Mouse (Mus musculus) R1 (cell line): ENCODE measurements at regions not wholly inside any gene's neighbourhood (a gene's known extent, or its start where the extent isn't known, plus 50 kb on each side); places are given as distances from the start of the nearest gene placed in this dataset.

Experiments
- DNase-seq: peaks from one replicate; pipeline ENCODE4 v3.0.0-alpha.2; 2018; ENCODE audit warnings: low read depth, low spot score

DNA sequence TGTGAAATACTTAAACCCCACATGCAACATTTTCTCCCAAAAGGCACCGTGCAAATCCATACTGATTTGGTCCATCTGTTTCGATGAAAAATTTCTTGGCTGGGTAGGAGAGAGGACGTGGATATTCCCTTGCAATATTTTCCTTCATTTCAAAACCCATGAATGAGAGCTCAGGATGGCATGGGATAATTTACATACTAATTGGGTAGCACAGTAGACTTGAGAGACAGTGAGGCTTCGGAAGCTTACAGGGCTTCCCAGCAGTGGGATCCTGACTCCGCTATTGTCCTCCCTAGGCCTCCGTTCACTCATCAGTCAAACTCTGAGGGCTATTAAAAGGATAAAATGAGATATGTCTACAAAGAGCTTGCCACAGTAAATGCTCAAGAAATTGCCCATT, 59.8 kb downstream of the Sox3 start:
- DNase-seq: no peak

DNA sequence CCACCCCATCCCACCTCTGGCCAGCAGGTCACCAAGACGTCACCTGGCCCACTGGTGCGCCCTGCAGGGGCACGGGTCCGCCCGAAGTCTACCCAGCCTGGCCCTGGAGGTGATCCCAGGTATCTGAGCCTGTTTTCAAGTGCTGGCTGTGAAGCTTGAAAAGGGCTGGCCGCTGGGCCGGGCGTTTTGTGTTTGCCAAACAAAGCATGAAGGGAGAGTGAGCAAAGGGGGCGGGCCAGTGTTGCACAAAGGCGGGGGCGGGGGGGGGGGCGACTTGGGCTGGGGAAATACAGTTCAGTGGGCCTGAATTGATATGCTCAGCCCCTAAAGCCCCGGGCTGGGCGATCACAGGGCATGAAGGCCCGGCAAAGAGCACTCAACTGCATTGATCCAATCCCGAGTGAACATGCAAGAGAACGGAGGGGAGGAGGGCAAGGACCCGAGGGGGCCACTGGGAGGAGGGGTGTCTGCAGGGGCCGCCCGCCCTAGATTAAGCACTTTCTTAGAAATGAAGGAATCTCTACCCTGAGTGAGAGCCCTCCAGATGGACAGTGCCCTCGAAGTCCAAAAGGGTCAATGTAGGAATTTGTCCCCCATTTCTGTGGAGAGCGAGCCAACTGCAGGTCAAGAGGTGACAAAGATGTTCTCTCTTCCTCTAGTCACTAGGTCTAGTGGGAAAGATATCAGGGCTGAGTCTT, 61.8 kb downstream of the Sox3 start:
- DNase-seq: peak; percentile 1

DNA sequence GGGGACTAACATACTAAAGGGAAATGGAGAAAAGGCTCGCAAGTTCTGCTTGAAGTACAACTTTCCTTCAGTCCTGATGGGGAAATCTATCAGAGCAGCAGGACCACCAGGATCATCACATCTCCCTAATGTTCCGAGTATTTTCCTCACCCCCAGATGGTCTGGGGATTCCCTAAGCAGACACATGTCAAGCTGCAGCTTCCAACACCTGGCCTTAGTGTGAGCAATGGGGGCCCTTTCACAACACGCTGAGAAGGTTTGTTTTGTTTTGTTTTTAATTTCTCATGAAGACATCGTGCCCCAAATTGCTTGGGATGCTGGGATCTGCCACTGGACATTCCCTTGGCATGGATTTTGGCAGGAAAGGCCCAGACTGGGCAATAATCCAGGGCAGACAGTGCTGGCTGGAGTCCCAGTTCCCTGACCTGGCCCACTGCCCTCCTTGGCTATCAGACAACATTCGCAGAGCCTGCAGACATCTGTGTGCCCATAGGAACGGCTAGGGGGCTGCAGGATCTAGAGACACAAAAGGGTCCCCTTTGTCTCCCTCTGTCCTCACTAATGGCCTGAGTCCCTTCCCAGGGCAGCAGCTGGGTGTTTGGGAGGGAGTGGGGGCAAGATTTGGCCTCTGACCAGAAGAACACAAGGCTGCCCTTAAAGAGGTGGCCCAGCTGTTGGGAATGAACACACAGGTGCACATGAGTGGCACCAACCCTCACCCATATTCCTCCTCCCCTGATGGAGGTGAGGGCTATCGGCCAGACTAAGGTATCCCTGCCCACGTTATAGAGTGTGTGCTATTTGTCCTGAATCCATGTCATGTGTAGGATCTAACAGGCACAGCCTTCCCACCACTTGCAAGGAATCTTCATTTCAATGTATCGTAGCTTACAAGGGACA, 67.8 kb downstream of the Sox3 start:
- no peak for DNase-seq

DNA sequence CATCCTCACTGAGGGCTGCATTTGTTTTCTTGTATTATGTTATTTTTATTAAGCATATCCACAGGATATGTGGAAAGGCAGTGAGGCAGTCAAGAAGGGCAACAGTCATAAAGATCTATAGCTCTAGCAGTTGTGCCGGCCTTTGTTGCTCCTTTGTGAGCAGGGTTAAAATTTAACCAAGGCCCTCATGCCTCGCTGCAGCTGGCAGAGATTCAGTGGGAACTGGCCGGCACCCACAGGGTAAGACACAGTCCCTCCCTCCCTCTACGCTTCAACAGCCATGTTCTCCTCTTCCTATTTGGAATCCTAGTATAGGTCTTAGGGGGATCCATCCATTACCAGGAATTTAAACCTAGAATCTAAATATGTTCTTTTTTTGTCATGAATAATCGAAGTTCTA, 94.7 kb downstream of the Sox3 start:
- no peak for DNase-seq

DNA sequence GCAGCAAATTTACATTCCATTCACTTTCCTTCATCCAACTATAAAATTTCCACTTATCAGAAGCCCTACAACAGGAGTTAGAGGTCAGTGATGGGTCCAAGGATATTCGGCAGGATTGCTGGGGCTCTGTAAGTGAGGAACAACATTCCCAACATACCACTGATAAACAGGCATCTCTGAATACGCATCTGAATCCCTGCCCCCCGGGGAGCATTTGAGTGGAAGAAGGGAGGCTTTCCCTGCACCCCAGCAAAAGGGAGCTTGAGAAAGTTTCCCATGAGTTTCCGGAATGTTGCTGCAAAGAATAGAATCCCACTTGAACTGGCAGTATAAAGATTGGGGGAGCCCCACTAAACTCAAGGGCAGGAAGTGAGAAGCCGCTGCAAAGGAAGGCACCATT, 112.5 kb downstream of the Sox3 start:
- DNase-seq: peak; percentile 82

DNA sequence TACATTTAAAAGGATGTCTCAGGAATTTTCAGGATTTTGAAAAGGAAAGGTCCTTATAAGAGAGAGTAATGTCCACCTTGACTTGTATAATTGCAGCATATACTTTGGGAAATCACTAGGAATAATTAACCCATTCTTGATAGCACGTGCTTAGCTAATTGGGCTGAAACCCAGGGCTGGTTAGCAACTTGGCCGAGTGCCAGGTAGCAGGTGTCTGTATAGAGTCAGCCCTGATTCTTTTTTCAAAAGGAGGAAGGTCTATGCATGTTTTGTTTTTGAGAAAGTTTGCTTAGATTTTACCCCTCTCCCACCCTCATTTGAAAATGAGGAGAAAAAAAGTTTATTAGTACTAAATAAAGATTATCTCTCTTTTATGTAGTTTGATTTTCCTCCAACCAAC, 113.1 kb downstream of the Sox3 start:
- DNase-seq: no peak

DNA sequence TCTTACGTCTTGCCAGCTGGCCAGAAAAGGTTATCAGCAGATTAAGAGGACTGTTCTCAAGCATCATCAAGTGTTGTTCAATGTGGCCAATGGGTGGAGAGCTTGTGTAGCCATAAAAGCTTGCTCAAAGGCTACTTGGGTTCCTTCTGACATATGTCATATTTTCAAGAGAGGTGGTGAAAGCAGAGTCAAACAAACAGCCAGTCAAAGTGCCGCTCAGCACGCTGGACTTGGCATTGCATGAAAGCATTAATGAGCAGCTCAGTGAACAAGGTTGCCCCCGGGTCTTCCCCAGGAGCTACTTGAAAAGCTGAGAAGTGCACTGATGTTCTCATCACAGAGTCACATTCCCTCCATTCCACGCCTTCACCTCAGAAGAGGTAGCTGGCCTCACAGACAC, 119.6 kb downstream of the Sox3 start:
- DNase-seq: no peak

DNA sequence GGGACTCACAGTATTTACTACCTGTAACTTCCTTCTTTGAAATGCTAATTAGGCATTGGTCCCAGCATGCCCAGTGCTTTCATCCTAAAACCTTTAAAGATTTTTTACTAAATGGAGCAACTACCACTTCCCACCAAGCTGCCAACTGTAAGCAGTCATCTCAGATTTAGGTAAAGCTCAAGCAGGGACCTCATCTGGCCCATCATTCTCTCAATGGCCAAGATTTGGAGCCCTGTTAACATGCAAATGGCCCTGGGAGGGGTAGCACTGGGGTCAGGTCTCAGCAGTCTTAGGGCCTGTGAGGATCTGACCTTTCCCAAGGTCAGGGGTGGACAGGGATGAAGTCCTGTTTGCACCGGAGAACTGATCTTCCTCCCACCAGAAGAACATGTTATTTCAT, 120.8 kb downstream of the Sox3 start:
- DNase-seq: peak; percentile 35

DNA sequence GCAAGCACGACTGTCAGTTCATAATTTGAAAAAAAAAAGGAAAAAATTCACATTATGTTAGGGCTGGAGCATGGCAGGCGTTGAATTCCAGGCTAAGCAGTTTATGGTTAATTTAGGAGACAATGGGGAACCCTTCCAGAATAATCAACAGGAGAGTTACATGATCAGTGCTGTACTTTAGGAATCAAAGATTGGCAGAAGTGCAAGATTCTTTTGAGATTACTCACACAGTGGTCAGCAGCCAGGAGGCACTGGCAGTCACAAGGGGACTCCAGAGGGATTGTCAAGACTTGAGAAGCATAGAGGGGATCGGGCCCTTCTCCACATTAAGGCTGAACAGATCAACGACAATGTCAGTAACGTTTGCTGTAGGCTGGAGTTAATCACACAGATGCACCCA, 142.8 kb downstream of the Sox3 start:
- no peak for DNase-seq

DNA sequence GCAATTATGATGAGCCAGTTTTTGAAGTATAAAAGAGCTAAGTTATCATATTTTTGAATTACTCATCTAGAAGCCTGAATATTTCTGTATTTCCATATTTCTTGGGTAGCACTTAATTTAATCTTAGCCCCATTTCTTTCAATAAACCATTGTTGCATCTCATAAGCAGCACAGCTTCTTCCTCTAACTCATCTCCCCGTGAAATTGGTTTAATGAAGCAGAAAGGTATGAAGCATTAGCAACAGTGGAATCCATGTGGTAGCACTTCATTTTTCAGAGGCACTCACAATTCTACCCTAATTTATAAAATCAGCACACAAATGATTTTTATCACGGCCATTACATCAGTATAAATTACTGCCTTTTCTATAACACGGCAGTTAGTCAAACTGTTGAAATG, 149.3 kb downstream of the Sox3 start:
- DNase-seq: no peak

DNA sequence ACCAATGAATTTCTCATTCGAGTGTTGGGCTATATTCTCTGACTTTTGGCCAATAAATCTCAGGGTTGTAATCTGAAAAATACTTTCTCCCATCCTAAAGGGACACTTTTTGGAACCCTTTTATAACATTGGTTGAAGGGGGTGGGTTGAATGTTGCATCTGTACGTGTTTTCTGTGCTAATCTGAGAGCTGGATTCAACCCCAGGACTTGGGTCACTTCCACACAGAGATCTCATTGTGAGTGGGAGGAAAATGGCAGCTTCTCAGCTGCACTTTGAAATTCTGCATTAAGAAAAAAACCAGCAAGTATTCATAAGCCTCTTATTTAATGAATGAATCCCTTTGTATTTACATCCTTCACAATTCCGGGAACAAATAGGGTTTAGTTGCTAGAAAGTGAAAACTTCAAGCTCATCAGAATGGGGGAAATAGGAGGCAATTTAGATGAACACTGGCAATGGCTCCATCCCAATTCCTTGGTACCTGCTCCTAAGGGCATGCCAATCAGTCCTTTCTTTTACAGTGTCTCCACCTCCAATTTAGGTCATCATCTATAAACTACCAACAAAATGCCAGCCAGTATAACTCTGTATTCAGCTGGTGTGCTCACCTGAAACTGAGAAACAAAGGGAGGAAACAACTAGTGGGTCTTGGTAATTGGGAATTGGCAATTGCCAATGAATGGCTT, 150.1 kb downstream of the Sox3 start:
- DNase-seq: no peak

DNA sequence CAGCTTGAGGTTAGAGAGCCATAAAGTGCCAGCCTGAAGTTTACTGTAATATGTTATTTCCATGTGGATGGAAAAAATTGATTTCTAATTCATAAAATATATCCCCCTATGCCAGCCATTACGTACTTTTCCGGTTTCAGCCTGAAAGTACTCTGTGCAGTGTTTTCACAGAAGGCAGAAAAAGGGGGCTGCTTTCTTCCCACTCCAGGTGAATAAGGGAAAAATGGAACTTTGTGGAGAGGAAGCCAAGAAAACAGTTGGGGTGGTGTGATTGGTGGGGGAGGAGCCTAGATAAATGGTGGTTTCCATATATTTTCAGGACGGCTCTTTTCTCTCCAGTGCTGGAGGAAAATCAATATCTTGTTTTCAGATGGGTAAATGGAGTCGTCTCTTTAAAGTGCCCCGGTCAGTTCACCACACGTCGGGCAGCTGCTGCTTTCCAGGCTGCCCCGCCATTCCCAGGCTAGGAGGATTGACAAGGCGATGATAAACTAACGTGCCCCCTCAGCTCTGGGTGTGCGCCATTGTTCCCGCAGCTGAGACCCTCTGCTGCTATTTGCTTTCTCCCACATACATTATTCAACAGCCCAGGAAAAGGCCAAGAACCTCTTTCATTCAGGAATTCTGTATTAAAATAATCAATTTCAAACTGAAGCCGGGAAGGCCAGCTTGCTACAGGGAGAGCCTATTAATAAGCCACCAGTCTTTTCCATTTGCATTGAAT, 127.1 kb upstream of the Atp11c start:
- no peak for DNase-seq

DNA sequence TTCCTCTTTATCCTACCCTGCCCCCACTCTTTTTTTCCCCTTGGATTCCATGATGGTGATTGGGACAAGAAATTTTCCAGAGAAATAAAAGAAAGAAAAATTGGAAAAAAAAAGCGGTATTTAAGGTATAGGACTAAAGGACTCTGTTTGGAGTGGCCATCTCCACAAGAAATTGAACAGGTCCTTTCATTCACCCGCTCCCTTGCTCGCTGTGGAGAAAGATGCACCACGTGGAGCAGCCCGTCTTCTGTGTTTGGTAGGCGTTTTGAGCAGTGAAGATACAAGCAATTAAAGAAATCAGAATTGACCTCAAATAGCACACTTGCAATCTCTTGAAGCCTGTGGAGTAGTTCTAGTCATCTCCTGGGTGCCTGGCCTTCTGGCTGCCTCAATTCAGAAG, 126.3 kb upstream of the Atp11c start:
- no peak for DNase-seq

DNA sequence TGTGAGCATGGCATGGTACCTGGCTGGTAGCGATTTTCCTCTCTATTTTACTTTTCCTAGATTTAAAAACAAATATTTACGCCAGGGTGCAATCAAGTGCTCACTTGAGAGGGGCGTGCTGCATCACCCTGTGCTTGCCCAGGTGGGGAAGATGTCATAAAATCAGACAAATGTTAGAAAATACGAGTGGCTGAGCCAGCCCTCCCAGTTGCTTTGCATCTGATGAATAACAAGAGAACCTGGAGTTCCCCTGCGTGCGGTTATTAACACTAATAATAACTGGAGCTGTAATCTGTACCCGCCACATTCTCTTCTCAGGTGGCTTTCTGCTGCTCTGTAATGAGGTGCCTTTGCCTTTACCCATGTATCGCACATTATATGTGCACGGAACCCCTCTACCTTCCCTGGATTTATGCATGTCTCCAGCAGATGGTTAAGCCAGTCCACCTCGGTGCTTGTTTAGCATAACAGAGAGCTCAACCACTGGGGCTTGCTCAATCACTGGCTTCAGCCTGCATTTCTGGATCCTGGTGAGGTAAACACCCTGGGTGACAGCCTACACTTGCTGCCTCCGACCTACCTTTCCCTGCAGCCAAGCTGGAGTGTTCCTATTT, 125.8 kb upstream of the Atp11c start:
- DNase-seq: peak; percentile 34

DNA sequence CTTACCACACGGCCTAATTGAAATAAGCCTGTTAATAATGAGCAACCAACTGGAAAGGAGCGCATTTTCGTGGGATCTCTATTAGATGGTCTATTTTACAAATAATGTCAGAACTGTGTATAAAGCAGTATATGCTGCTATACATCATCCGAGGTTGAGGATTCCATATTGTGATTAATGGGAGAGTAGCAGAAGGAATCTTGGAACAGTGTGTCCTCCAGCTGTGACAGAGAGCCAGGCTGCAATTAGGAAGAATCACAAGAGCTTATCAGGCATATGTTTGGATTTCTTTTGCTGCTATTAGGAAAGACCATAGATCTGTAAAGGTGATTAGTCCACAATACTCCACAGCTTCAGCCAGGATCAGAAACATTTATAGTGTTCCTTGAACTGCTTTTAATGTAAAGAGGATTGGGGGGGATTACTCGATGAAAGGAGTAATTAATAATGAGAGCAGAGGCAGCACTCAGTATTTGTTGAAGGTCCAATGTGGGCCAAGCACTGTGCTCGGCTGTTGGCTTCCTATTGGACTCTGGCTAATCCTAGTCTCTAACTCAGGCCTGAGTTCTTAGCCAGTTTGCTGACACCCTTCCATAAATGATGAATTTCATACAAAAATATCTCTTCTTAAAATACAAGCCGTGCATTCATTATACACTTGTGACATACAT, 88.7 kb upstream of the Atp11c start:
- DNase-seq: no peak

DNA sequence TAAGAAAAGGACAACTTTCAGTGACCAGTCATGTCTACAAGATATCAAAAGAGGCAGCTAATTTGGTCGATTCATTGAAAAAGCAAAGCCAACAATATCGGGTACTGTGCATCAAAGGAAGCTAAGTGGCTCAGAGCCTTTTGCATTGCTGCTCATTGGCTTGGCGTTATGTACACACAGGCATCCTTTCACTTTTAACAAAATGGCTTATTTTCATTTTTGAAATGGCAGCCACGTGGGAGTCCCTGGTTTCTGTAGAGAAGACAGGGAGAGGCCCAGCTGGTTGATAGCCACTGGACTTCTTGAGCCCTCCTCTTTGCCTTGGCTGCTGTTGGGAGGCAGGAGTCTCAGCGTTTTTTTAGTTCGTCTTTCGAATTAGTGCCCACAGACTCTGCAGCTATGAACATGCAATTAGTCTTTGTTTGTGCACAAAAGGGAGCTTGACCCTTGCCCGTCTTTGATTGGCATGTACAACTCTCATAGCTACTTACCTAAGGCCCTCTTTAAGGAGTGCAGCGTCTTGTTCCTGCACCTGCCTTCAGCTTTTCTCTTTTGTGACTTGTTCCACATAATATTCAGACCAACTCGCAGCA, 52.3 kb upstream of the Atp11c start:
- DNase-seq: no peak
